Mouse (Mus musculus) brain, embryonic 14.5 days (tissue): ENCODE results near the gene Tgm3.

Experiments
- CTCF ChIP-seq: fragments of 200-500 bp; IDR thresholded peaks from 2 replicates; pipeline ENCODE4 v1.5.1; 2012; ENCODE audit warnings: inconsistent platforms, mild to moderate bottlenecking, moderate library complexity, borderline replicate concordance; ENCODE audit not compliant: insufficient read depth, insufficient read length; ENCODE audit errors: extremely low read depth
- POLR2A ChIP-seq: fragments of 200-500 bp; IDR thresholded peaks from 2 replicates; pipeline ENCODE4 v1.6.1; 2012; ENCODE audit warnings: mild to moderate bottlenecking, inconsistent platforms, borderline replicate concordance; ENCODE audit not compliant: poor library complexity, insufficient read depth, insufficient read length, severe bottlenecking; ENCODE audit errors: extremely low read depth

- TF ChIP-seq CTCF (no peak), POLR2A (no peak)
Observed at GRCm38 (mm10) chr2:130038971-130039370, 26.8 kb downstream of the Tgm3 start.
